Comparison of ENCODE assay signal across 8 mouse cellular contexts in genomic region chr6:82939167-82939912, GRCm38 (mm10). TPM values are rescaled to one million over a fixed set of nuclear protein-coding genes. Genes with fewer than 3 reads are reported as not detected.
DNase-seq lines count a peak whose midpoint lies in the region; ATAC-seq and TF ChIP-seq lines count a peak whose summit lies in the region.

Gene Sema4f, minus strand, starts transcription at chr6:82939769.

- peak within 1 kb of the TSS; percentile 64 for H3K4me3 ChIP-seq in forebrain, embryonic 13.5 days
- H3K4me3 ChIP-seq in hindbrain, postnatal 0 days (ENCODE audit: low read length), result peak within 1 kb of the TSS; percentile 65

- peaks cover 5% of the 10 kb centered on the region for H3K27me3 ChIP-seq in Patski
- H3K27me3 ChIP-seq in forebrain, embryonic 13.5 days, result no peaks in the 10 kb centered on the region; the same call in 1 of the 2 replicates
- no peaks in the 10 kb centered on the region for H3K27me3 ChIP-seq in hindbrain, postnatal 0 days (ENCODE audit: insufficient read depth, low read length)

- POLR2A ChIA-PET in Patski (lab: Charles Lee), result no interaction called here

- no peaks in the 10 kb centered on the region for H3K9me3 ChIP-seq in forebrain, embryonic 13.5 days (replicated peaks)
- H3K9me3 ChIP-seq in hindbrain, postnatal 0 days (ENCODE audit: low read length), result no peaks in the 10 kb centered on the region

- ATAC-seq in Patski, result peak; percentile 74
- ATAC-seq in forebrain, embryonic 13.5 days, result peak; percentile 99
- ATAC-seq in hindbrain, postnatal 0 days, result peak; percentile 99

- no peak within 1 kb of the TSS for H3K27ac ChIP-seq in forebrain, embryonic 13.5 days
- H3K27ac ChIP-seq in hindbrain, postnatal 0 days, result peak within 1 kb of the TSS; percentile 74

- DNase-seq in Patski (ENCODE audit: low read depth, low spot score), result no peak
- DNase-seq in cerebellum, adult 11 months, result peak; percentile 84
- peak; percentile 93 for DNase-seq in hindbrain, postnatal 0 days (ENCODE audit: low spot score)
- DNase-seq in layer of hippocampus, postnatal 36 days, result peak; percentile 63 to 66
- peak; percentile 79 for DNase-seq in lung, postnatal 10 days
- DNase-seq in retina, postnatal 7 days (ENCODE audit: low read depth, low spot score), result peak; percentile 44
- no peak for DNase-seq in urinary bladder, postnatal 10 days (ENCODE audit: low spot score)

- peak within 1 kb of the TSS; percentile 88 for H3K9ac ChIP-seq in forebrain, embryonic 13.5 days
- H3K9ac ChIP-seq in hindbrain, postnatal 0 days (replicated peaks; ENCODE audit: low read length), result peak within 1 kb of the TSS; percentile 84

- no peak for TF ChIP-seq CTCF in Patski (IDR thresholded peaks at IDR 0.05)
- TF ChIP-seq CTCF in hindbrain, postnatal 0 days (IDR thresholded peaks at IDR 0.05; ENCODE audit: low read depth), result no peak; the same call in 1 of the 2 replicates

- peak within 1 kb of the TSS; percentile 80 for H3K4me2 ChIP-seq in forebrain, embryonic 13.5 days
- peak within 1 kb of the TSS; percentile 66 for H3K4me2 ChIP-seq in hindbrain, postnatal 0 days (ENCODE audit: low read depth, low read length)

- in situ Hi-C loops in Patski (cut with MboI; ENCODE audit: low pct_unique_long_range_greater_than_20kb), result no loop called here

- CTCF ChIA-PET in Patski (lab: Charles Lee), result no interaction called here

- H3K36me3 ChIP-seq in forebrain, embryonic 13.5 days (ENCODE audit: poor library complexity, severe bottlenecking), result 0 out of 2 replicates have a peak, but pooled peaks cover 6% of the 10 kb centered on the region
- H3K36me3 ChIP-seq in hindbrain, postnatal 0 days (ENCODE audit: insufficient read depth, low read length), result no peaks in the 10 kb centered on the region

- H3K4me1 ChIP-seq in forebrain, embryonic 13.5 days, result peaks cover 4% of the 10 kb centered on the region; the same call in 1 of the 2 replicates
- no peaks in the 10 kb centered on the region for H3K4me1 ChIP-seq in hindbrain, postnatal 0 days (ENCODE audit: insufficient read depth, low read length)

- WGBS in forebrain, embryonic 13.5 days, result 4% methylated on average over 29 of the region's 44 CpGs
- 3% methylated on average over 36 of the region's 44 CpGs for WGBS in hindbrain, postnatal 0 days

RNA-seq across cellular contexts. Expression of gene Sema4f, which starts in this region (rescaled TPM):
- polyA plus RNA-seq in Patski (2021), result 2.1 TPM
- 5.9 and 7.3 TPM in 2 replicates for polyA plus RNA-seq in forebrain, embryonic 13.5 days (2015; fragmentation: Nextera tagmentation; extraction: Ambion mirVana)
- total RNA-seq in hindbrain, postnatal 0 days (2014; rRNA removed), result 19.2 and 21.6 TPM in 2 replicates
- 18.1 and 19.4 TPM in 2 replicates for polyA plus RNA-seq in hindbrain, postnatal 0 days (2015; fragmentation: Nextera tagmentation; extraction: Ambion mirVana)
- 10 to 100 TPM; 41.0 to 41.2 TPM for total RNA-seq in layer of hippocampus, postnatal 36 days (2021)

Comparison
In these comparisons a context has a peak if more than half of its experiments do, and no peak if none do; other contexts are left out.
1. DNase-seq: peak in cerebellum, adult 11 months (single experiment), hindbrain, postnatal 0 days (single experiment), layer of hippocampus, postnatal 36 days (2 of 2), lung, postnatal 10 days (single experiment) and retina, postnatal 7 days (single experiment); none in Patski (single experiment) and urinary bladder, postnatal 10 days (single experiment).
2. Peak in every context shown above with its lines, with median percentiles within 50 percentile points of each other: ATAC-seq.